Mouse (Mus musculus): ENCODE data around the gene Cldn12.

The Cldn12 gene

DNA sequence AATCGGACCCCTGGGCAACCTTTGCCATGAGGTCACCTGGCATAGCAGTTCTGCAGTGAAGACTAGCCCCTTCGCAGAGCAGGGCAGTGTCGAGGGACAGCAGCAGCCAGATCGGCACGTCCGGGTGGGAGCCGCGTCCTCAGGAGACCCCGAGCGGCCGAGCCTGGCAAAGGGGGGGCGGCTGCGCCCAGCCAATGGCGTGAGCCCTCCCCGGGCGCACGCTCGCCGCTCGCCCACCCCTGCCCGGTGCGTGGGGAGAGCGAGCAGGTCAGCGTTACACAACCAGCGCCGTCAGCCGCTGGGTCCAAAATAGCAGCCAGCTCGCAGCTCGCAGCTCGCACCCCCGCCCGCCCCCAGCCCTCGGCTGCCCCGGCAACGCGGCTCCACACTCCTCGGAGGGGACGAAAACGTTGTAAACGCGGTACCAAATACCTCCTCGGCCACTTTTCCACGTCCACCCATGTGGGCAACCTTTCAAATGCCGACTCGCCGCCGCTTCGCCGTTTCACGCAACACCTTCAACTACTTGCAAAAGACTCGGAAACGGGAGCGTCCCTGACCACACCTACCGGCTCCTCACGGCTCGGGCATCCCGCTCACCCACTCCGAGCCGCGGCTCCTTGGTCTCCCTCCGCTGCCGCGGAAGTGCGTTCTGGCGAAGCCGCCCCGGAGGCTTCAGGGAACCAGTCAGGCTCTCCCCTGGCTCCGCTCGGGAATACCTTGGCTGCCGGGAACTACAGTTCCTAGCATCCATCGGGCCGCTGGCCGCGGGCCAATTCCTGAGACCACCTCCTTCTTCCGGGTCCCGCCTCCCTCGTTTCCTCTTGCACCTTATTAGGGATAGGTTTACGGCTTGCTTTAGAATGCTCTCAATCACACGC, at the start of gene Cldn12:
Cldn12 (minus strand) TSS at position 763 of the 881 bp plus-strand sequence.
- peak; percentile 98 for DNase-seq (ENCODE audit: low read depth, low spot score)

- no peak for DNase-seq (ENCODE audit: low read depth, low spot score)
These were observed 47.7 kb upstream of the Cldn12 start for GRCm38 (mm10) chr5:5562435-5562834.

GRCm38 (mm10) chr5:5561041-5561706, 46.4 kb upstream of the Cldn12 start:
- DNase-seq (ENCODE audit: low read depth, low spot score), result no peak

DNA sequence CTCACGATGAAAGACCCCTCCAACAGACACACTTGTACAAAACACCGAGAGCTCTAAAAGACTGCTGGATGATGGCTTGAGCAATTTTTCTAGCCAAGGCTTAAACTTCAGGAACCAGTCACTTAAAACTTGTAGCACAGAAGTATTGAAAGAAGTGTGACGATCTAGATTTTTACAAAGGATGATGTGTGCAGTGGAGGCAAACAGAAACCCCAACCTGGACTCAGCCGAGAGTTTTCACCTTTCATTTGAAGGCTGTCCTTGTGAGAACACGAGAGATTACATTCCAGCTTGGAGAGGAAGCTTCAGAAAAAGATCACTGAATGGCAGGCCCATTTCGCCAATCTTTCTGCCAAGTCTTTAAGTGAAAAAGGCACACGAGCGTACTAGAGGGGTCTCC, 45.0 kb upstream of the Cldn12 start:
- no peak for DNase-seq (ENCODE audit: low read depth, low spot score)

DNA sequence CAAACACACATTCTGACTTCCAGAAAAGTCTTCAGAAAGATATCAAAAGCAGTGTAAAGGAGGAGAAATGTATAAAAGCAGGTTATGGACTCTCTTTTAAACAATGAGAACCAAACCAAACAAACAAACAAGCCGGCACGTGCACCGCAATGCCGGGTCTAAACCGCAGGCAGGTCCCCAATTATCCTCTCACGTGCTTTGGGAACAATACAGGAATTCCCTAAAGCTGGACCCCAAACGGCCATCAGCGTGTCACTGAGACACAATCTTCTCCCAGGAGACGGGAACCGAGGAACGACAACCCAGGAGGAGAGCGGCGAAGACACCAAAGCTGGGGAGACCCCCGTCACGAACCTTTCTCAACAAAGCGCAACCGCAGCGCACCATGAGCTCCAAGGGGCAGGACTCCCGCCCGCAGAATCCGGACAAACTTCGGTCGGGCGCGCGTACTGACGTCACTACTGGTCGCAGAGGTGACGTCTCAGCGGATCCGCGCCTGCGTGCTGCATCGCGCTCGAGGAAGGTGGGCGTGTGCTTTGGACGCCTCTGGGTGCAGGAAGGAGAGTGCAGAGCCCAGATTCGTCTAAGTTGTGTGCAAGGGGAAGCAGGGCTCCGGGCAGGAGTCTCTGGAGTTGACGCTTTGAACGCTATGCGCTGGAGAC, 44.5 kb upstream of the Cldn12 start, which contains the start of gene Gtpbp10:
Gtpbp10 (minus strand) TSS at position 460 of the 662 bp plus-strand sequence.
- peak; percentile 87 for DNase-seq (ENCODE audit: low read depth, low spot score)

- no peak for DNase-seq (ENCODE audit: low read depth, low spot score)
These were observed 36.4 kb upstream of the Cldn12 start for GRCm38 (mm10) chr5:5551110-5551509.

DNA sequence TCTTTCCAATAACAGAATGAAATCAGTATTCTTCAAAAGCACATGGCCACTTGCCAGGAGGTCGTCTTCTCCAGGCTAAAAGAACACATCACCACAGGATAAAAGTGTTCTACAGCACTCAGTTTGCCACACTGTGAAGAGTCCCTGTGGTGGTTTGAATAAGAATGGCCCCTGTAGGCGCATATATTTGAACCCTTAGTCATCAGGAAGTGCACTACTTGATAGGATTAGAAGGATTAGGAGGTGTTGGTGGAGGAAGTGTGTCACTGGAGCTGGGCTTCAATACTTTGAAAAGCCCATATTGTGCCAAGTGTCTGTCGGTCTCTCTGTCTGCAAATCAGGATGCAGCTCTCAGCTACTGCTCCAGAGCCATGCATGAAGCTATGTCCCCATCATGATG, 25.6 kb upstream of the Cldn12 start:
- no peak for DNase-seq (ENCODE audit: low read depth, low spot score)

GRCm38 (mm10) chr5:5539771-5540170, 25.0 kb upstream of the Cldn12 start:
- DNase-seq (ENCODE audit: low read depth, low spot score), result no peak

DNA sequence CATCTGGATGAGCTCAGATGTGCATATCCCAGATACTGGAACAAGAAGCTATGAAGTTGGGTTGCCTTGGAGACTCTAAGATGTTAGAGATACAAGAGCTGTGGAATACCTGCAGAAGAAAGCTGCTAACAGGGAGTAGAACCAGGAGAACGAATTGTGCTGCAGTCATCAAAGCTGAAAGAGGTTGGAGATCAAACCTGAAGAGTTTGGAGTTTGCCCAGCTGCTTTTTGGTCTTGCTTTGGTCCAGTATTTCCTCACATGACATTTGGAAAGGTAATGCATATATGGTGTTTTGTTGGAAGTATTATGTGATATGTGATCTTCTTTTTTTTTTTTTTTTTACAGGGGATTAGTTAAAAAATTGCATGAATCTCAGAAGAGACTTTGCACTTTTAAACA, 21.4 kb upstream of the Cldn12 start:
- no peak for DNase-seq (ENCODE audit: low read depth, low spot score)

DNA sequence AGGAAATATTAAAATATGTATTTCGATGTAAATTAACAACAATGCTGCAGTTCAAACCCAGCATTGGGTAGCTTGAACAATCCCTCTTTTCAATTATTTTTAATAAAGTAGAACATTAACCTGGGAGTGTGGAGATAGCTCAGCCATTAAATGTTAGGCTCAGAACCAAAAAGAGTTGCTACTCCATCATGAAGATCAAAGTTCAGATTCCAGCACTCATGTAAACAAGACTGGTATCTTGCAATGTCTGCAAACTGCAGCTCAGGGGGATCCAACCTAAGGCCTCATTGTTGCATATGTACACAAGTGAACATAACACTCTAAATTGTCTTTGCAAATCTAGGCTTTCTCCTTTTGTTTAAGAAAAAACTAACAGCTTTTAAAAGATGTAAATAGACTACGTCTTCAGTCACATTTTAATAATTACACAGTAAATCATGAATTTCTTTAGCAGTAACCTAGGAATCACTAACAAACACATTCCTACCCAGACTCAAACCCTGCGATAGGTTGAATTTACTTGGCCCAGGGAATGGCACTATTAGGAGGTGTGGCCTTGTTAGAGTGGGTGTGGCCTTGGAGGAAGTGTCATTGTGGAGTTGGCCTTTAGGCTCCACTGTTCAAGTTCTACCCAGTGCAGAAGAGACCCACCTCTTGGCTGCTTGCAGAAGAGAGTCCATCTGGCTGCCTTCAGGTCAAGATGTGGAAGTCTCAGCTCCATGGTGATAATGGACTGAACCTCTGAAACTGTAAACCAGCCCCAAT, 19.1 kb upstream of the Cldn12 start:
- DNase-seq (ENCODE audit: low read depth, low spot score), result no peak

DNA sequence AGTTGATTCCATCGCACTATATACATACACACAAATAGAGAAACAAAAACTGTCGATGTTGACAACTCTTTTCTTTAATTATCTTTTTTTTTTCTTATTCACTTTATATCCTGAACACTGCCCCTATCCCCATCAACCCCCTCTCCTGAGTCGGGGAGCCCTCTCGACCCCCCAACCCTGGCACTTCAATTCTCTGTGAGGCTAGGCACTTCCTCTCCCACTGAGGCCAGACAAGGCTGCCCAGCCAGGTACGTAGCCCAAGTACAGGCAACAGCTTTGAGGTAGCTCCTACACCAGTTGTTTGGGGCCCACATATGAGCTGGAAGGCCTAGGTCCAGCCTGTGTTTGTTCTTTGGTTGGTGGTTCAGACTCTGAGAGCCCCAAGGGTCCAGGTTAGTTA, 653 bp upstream of the Cldn12 start:
- no peak for DNase-seq (ENCODE audit: low read depth, low spot score)

DNA sequence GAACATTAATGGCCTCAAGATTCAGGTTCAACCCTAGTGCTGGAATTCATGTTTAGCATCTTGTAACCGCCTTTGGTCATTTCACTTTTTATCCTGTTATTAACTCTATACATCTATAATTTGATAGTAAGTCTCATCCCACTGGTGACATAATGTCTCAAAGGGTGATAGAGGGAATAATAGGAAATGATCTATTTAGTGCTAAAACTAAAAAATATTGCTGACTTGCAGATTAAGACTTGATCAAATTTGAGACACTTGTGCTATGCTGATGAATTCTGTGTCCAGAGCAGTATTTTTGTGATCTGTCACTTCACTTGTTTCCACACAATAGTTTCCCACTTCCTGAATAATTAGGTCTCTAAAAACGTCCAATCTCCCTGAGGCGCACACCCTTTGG, 3.4 kb downstream of the Cldn12 start:
- no peak for DNase-seq (ENCODE audit: low read depth, low spot score)

DNA sequence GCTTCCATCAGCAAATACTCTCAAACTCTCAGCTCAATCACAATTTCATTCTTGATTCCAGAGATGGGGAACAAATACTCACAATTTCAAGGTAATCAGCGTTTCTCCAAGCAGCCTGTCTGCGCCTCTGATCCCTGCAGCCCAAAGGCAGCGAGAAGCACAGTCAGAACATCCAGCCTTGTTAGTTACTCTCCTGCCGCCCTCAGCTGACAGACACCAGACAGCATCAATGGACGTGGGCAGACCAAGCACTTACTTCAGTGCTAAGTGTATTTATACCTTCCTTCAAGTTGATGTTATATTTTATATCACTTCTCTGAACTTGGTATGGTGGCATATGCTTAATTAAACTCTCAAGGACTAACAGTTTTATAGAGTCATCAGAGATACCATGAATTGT, 3.8 kb downstream of the Cldn12 start:
- no peak for DNase-seq (ENCODE audit: low read depth, low spot score)

GRCm38 (mm10) chr5:5510304-5510887, 4.4 kb downstream of the Cldn12 start:
- DNase-seq (ENCODE audit: low read depth, low spot score), result no peak

GRCm38 (mm10) chr5:5508231-5508630, 6.5 kb downstream of the Cldn12 start:
- no peak for DNase-seq (ENCODE audit: low read depth, low spot score)

- DNase-seq (ENCODE audit: low read depth, low spot score), result no peak
These were observed 7.0 kb downstream of the Cldn12 start for GRCm38 (mm10) chr5:5507701-5508225.

DNA sequence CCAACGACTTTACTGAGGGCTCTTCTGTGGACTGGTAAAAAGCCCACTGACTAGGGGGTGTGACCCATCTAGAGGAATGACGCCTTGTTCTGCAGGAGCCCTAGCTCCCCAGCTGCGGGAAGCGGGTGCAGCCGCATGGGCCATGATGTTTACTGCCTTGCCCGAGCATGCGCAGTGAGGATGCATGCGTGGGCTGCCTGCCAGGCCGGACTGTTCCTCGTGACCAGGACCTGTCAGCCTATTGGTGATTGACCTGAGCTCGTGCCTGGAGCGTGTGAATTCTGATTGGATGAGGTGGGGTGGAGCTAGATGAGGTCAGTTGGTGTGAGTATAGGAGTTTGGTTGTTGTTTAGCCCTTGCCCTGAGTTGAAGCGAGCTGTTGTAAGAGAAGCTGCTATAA, 10.3 kb downstream of the Cldn12 start:
- DNase-seq (ENCODE audit: low read depth, low spot score), result no peak

GRCm38 (mm10) chr5:5503381-5503780, 11.4 kb downstream of the Cldn12 start:
- DNase-seq (ENCODE audit: low read depth, low spot score), result peak; percentile 39

DNA sequence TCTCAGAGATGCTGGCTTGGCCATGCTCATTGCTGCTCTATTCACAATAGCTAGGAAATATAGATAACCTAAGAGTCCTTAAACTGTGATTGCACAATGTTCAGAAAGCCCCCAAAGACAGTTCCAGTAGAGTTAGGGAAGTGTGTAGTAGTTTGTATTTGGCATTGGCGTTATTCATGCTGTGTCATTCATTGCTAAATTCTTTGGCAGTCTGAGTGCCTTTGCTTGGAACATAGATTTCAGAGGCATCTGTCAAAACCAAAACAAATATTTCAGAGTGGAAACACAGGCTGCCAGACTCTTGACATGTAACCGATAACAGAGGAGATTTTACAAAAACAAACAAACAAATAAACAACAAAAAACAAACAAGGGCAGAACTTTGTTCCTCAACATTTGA, 13.2 kb downstream of the Cldn12 start:
- no peak for DNase-seq (ENCODE audit: low read depth, low spot score)

GRCm38 (mm10) chr5:5496393-5496792, 18.4 kb downstream of the Cldn12 start:
- DNase-seq (ENCODE audit: low read depth, low spot score), result peak; percentile 41

- DNase-seq (ENCODE audit: low read depth, low spot score), result no peak
These were observed 19.7 kb downstream of the Cldn12 start for GRCm38 (mm10) chr5:5495042-5495441.

Data from skeletal muscle tissue, adult 2 months (tissue).